Mouse (Mus musculus) left cerebral cortex, postnatal 10 days (tissue): Measurements from ENCODE around the gene Slc1a7. TPM values are rescaled to one million over a fixed set of nuclear protein-coding genes. Genes with fewer than 3 reads are reported as not detected.

Experiments
- DNase-seq, 2 experiments: peaks; one replicate each; pipeline ENCODE4 v3.0.0; 2021 to 2022; ENCODE audit warnings: low spot score in 2 of 2, mixed read lengths in 1 of 2; ENCODE audit errors: extremely low spot score in 1 of 2
- intact Hi-C: fragments of 180-260 bp; cut with DNase I; formaldehyde crosslinking; loops from one replicate; pipeline ENCODE4 v1.15.1; 2025
- total RNA-seq, 2 experiments: library from RNA; stranded (reverse); gene quantifications; 2 replicates each; pipeline ENCODE4 v1.2.3; 2021

Slc1a7 gene
- total RNA-seq, 2 experiments from 2014 or later, result not detected

DNA sequence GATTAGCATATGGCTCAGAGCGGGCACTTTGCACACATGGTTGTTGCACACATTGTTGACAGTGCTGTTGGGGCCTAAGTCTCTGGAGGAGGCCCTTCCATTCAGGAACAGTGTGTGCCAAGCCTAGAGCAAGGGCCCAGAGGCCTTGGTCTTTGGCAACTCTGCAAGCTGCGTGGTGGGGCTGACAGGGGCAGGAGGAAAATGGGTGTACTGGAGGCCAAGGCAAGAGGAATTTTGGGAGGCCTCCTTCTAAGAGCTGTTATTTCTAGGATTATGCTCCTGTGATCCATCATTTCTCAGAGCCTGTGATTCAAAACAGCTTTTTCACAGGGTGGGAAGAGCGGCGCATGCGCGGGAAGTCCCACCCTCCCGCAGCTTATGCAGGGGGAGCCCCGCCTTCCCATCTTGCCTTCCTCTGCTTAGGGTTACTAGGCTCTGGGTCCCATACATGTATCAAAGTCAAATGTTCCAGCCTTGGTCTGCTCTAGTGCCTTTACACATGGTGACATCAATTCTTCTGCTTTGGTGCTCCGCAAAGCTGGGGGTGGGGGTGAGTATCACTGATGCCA is 28.4 kb downstream of the Slc1a7 start:
- intact Hi-C loops, result no loop called here
- DNase-seq, result no peak

DNA sequence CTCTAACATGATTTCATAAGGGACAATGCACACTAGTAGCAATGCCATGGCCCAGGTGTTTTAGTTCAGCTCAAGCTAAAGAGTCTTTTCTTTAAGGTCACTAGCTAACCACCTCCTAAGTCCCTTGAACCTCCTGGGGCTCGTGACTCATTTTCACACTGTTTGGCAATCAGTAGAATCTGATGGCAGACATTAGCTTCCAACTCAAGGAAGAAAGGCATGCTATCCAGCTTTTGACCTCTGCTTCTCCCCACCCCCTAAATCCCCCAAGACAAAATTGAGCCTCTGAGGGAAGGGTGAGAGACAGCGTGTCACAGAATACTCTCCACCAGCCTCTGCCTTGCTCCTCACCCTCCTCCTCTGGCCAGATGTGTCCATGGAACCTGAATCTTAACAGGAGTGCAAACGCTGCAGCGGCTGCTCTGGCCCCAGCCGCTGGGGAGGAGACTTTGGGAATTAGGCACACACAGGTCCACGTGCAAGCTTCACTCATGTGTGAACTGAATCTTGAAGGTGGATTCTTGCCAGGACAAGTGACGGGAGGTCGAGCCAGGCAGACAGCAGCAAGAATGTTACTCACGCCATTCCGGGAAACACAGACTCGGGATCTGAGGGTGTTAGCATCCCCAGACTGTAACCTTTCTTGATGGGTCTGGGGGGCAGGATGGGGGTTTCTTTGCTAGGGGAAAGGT is 30.7 kb downstream of the Slc1a7 start:
- DNase-seq, result no peak
- intact Hi-C loops, result no loop called here

DNA sequence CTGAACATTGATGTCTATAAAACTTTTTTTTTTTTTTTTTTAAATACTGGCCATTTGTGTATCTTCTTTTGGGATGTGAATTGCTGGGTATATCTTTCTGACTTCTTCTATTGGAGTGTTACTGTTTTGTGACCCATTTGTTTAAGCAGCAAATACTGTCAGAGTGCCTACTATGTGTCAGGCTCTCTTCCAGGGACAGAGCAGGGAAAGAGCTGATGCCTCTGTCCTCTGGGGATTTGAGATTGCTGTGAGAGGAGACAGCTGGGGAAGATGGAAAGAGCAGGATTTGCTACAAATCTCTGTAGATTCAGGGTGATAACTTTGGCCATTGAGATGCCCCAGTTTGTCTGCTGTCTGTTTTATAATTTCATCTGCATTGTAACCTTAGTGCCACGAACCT is 31.2 kb downstream of the Slc1a7 start:
- no peak for DNase-seq
- intact Hi-C loops, result no loop called here

DNA sequence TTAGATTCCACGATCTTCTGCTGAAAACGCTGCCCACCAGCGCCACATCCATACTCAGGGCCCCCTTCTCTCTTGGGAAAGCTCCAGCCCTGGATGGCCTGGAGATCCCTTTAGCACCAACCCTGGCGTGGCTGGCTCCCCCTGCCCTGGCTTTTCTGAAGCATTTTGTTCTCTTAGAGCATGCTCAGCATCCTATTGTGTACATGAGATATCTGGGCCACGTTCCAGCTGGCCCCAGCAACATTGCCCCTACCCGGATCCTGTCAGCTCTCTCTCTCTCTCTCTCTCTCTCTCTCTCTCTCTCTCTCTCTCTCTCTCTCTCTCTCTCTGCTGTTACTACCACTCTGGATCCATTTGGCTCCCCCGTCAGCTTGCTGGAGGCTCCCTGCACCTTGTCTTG is 37.2 kb downstream of the Slc1a7 start:
- no peak for DNase-seq
- intact Hi-C loops, result no loop called here

DNA sequence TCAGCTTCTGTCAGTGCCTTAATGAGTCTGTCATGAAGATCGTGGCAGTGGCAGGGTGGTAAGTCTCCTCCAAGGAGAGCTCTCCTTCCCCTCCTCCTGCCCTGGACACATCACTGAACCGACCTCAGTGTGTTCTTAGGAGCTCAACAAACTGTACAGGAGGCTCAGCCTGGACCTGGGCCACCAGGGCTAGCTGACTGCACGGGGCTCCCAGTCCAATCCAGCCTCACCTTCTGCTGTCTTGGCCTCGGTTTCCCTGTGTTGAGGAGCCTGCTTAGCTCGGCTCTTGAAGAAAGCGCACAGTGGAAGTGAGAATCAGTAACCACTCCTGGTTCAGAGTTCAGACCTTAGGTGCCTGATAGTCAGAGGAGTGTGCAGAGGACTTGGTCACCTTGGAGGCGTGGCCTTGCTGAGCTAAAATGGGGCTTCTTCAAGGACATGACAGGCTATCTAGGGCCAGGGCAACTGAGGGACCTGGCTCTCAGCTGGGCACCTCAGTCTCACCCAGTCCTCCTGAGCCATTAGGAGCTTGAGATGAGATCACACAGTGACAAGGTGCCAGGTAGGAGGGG is 39.5 kb downstream of the Slc1a7 start:
- intact Hi-C loops, result no loop called here
- DNase-seq, result no peak

DNA sequence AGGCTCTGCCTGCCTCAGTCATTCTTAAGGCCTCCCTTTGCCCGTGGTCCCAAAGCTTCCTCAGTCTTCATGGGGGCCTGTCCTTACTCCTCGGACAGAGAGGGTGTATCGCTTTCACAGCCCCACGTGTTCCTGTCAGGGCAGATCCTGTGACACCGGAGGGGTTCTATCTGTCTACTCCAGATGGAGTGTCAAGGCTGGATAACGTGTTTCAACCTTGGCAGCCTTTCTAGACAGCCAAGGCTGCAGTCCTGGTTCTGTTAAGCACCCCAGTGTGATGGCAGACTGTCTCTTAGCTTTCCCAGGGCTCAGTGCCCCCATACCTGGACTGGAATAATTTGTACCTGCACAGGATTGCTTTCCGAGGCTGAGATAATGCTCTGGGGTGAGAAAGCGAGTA is 40.4 kb downstream of the Slc1a7 start:
- DNase-seq, result no peak
- intact Hi-C loops, result no loop called here

DNA sequence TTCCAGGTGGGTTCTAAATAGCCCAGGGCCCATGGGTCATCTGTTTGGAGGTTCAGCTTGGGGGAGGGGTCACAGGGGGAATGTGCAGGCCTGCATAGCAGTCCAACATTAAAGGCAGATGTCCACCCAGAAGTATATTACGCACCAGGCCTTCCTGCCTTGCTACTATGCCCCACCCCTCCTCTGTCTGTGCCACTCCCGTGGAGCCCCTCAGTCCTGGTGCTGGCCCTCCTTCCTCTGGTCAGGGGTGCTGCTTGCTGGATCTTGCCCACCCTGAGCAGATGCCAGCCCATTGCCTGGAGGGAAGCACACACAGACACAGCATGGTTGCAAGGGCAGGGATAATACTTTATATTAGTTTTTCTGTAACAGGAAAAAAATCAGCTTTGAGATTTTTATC is 46.3 kb downstream of the Slc1a7 start:
- intact Hi-C loops, result no loop called here

DNA sequence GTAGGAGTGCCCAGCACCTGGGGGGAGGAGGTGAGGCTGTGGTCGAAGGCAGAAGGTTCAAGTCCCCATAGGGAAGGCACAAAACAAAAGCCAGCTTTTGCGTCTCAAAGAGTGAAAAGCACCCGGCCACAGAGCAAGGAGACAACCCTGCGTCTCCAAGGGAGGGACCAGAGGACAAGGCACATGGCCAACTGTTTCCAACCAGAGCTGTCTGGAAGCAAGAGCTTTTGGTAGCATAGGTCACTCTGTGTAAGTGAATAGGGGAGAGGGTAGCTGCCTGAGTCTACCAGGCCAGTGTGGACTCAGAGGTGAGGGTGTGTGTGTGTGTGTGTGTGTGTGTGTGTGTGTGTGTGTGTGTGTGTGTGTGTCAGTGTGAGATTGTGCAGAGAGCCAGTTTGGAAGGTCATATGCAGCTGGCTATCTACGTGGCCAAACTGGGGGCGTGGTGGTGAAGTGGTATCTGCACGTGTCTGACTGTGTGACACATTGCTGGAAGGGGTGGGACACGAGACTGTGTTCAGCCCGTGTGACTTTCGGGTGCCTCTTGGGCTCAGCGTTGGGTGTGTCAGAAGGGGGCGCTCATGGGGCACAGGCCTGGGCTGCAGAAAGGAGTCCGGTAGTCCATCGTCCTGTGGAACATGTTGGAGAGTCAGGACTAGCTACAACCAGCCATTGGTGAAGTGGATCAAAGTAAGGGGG is 47.1 kb downstream of the Slc1a7 start:
- no peak for DNase-seq
- intact Hi-C loops, result no loop called here

More for the DNA sequence above, 46.3 kb downstream of the Slc1a7 start:
- DNase-seq, result no peak

DNA sequence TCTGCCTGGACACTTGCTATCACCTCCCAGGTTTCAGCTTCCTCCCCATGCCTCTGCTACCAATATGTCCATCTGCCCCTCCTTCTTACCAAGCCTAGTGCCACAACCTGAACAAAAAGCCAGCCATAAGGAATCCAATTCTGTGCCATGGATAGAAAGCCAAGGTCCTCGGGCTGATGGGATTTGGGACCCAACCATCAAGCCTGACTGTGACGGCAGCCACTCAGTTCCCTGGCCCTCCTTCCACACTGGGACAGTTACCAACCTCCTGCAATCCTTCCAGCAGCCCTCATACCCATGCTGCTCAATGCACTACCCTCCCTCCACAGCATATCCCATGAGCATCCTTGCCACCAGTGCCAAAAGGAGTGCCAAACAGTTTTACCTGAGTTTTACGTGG is 48.2 kb downstream of the Slc1a7 start:
- intact Hi-C loops, result no loop called here
- DNase-seq, result no peak

DNA sequence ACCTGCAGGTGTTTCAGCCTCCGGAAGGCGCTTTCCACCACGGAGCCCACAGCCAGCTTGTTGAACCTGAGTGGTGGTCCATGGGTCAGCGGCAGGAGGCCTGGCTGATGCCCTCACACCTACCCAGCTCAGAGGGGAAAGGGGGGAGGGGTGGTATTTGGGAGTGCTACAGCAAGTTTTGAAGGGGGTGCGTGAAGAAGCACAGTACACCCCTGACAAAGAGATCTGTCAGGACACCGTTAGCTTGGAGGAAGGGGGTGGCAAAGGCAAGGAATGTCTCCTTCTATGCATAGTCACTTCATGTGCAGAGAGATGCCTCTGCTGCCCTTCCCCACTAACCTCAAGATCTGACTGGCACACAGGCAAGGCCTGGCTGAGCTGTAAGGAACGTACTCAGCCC is 49.7 kb downstream of the Slc1a7 start:
- intact Hi-C loops, result no loop called here
- no peak for DNase-seq

DNA sequence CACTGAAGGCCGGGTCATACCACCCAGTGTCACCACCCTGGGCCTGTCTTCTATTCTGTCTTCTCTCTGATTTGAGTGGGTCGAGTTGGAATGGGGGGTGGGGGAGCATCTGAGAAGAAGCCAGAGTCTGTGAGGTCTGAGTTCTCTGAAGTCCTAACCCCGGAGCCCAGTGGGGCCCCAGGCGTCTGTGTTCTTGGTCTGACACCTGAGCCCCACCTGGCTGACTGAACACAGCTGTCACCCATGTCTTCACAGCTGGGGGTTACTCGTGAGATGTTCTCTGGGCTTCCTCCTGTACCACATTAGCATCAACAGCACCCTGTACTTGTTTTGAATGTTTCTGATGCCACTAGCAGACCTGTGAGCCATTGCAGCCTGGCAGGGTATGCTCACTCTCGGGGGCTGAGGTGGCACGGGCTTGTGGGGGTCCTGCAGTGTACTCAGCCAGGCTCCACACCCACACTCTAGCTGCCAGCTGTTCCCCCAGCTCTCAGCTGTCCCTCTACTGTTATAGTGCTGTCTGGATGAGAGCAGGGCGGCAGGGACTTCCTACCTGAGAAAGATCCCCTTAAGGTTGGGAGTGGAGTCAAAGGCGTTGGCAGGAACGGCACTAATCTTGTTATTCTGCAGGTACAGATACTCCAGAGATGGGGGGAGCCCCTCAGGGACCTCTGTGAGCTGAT is 50.2 kb downstream of the Slc1a7 start:
- no peak for DNase-seq
- intact Hi-C loops, result no loop called here

DNA sequence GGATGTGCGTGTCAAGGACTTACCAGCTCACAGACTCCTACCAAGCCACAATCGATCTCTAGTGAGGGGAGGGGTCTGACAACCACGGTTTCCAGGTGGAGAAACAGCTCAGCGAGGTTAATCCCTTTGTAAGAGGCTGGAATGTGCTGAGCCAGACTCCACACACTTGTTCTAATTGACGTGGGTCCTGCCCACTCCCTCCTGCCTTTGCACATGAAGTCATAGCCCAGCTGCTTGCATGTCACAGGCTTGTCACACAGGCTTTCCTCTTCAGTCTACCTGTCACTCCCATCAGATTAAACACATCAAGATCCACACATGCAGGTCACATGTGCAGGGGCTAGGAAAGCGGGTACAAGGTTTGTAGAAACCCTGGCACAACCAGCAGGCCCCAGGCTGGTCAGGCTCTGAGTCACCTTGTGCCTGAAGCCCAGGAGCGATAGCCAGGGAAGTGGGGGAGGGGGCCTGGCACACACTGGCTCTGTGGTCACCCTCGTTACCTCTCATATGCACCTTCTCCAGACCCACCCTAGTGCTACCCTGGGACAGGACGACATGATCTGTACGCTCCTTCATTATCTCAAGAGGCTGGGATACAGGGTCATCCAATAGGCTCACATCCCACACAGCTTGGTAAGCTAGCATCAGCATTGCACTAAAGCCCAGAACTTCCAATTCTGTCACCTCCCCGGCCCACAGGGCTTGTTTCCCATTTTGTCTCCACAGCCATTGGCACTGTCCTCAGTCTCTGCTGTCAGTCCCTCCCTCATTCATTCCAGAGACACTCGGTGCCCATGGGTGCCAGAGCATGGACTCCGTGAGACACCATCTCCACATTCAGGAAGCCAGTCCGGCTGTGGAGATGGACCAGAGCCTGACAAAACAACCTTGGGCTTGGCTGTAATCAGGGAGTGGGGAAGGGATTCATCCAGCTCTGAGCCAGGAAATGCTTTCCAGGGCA is 51.1 kb downstream of the Slc1a7 start:
- DNase-seq, result no peak
- intact Hi-C loops, result no loop called here

DNA sequence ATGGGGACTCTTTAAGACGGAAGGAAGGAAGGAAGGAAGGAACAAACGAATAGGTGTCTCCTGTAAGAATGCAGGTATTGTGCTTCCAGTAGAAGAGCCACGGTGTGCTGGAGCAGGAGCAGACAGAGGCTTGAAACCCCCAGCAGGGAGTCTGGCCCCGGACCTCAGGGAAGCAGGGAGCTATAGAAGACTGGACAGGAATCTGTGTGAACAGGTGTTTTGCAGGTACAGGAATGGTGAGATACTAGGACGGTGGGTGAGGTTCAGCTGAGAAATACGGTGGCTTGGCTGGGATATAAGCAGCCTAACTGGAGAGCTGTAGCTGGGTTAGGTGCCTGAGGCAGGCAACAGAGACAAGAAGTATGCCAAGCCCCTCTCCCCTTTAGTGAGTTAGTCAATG is 52.0 kb downstream of the Slc1a7 start:
- DNase-seq, result peak in 1 of 2 experiments; percentile 15
- intact Hi-C loops, result no loop called here

DNA sequence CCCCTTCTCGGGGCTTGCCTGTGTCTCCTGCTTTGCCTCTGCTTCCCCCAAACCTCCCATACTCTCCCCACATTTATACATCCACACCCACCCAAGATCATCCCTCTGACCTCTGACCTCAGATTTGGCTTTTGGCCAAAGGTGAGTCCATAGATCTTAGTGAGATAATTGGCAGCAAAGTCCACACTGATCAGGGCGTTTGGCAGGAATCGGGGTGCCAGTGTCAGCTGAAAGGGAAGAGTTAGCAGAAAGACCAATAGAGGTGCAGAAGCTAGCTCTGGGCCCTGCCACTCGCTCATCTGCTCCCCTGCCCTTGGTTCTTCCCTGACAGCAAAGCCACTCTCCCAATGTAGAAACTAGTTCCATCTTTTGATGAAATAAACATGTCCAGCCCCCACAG is 55.1 kb downstream of the Slc1a7 start:
- intact Hi-C loops, result no loop called here

DNA sequence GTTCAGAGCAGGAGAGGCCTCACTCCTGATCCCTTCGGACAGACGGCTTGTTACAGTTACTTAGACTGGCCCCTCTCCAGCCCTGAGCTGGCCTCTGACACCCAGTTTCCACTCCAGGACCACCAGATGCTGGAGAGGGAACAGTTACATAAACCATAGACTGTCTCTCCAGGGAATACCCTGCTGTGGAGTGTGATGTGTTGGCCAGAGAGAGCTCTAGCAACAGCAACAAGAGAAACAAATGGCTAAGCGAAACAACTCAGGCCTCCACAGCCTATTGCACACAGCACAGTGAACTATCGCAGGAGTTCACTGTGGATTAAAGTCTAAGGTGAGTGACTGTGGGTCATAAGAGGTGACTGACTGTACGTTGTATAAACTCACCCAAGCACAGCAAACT is 56.5 kb downstream of the Slc1a7 start:
- intact Hi-C loops, result no loop called here

More for the DNA sequence above, 55.1 kb downstream of the Slc1a7 start:
- no peak for DNase-seq

DNA sequence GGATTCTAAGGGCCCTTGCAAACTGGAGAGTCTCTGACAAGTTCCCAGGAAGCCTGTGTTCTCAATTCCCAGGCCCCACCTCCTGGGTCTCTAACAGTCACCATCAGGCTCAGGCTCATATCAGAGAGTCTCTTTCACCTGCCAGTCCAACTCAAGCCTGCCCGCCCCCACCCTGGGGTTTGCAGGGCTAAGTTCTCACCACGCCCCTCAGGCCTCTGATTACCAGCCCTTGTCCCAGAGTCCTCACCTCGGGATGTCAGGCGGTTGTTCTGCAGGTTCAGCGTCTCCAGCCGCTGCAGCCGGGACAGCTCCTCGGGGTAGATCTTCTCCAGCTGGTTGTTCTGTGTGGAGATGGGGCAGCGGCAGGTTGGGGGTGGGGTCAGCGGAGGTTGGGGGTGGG is 57.1 kb downstream of the Slc1a7 start:
- intact Hi-C loops, result no loop called here
- DNase-seq, result peak in 1 of 2 experiments; percentile 30

More for the DNA sequence above, 56.5 kb downstream of the Slc1a7 start:
- DNase-seq, result peak in 1 of 2 experiments; percentile 39

DNA sequence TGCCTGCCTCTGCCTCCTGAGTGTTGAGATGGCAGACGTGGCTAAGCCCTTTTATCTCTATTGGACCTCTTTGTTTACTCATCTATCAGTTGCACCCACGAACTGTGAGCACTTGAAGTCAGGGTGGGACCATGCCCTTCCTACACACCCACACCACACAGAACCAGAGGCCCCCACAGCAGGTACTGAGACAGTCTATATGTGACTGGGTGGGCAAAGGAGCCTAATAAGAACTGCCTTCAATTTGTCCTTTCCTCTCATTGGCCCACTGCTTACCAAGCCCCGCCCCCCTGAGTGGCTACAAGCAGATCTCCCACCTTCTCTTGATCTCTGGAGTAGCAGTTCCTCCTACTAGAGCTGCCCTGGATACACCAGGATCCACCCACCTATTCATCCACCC is 58.1 kb downstream of the Slc1a7 start:
- intact Hi-C loops, result no loop called here

DNA sequence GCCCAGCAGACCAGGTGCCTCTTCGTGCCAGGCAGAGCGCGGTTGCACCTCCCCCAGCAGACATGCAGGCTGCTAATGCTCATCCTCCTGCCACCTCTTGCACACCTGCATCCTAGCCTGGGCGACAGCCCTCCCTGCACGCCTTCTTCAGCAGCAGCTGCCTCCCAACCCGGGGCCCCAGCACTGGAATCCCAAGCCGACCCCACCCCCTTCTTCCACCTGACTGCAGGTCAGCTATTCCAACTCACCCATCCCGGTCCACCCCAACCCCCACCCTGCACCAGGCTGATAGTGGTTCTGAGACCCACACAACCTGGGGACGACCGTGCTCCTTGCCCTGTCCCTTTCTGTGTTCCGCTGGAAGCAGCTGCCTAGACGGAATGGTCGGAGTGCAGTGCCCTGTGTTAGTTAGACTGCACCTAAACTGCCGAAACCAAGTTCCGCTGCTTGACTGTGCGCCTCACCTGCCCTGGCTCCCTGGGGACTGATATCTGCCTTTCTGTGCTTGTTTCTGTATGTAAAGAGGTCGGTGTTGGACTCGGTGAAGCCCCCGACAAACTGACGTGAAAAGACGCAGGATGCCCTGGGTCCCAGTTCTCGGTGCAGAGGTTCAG is 62.9 kb downstream of the Slc1a7 start:
- peak in 1 of 2 experiments; percentile 48 for DNase-seq
- intact Hi-C loops, result no loop called here

More for the DNA sequence above, 58.1 kb downstream of the Slc1a7 start:
- peak in 1 of 2 experiments; percentile 22 for DNase-seq
